Mouse (Mus musculus) bone marrow, adult 2 months (tissue): ENCODE results near the gene Rps6kb2.

Experiments used
- CTCF ChIP-seq: fragments of 200-500 bp; IDR thresholded peaks from 2 replicates; pipeline ENCODE4 v1.5.1; 2011; ENCODE audit warnings: low read length, control low read depth; ENCODE audit not compliant: control insufficient read depth, insufficient read depth
- POLR2A ChIP-seq: fragments of 200-500 bp; IDR thresholded peaks from 2 replicates; pipeline ENCODE4 v1.6.1; 2011; ENCODE audit warnings: low read depth, mild to moderate bottlenecking, control low read depth, low read length, borderline replicate concordance; ENCODE audit not compliant: control insufficient read depth

DNA sequence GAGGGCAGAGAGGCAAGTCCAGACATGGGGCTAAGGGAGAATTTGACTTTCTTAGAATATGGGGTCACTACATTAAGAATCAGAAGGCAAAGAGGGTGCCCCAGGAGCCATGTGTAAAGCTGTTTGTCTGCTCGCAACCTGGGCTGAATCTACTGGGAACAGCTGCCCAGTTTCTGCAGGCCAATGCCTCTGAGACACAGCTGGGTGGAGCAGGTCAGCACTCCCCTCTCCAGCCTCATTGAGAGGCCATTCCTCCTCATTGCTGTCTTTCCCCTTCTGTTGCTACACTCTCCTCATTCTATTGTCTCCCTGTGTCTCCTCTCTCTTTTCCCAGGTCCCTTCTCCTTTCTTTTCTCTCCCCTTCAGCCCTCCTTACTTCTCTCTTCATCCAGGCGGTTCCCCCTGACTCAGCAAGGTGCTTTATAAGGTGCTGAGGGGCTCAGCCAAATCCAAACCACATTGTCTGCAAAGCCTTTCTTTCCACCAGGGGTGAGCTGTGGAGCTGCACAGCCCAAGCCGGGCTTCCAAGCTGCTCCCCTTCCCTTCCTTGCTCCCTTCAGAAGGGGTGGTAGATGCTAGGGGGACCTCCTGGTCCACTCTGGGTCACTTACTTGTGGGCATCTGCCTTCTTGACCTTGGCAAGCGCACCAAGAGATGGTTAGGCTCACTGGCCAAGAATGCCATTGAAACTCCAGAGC, 48.9 kb upstream of the Rps6kb2 start:
- TF ChIP-seq CTCF (no peak), POLR2A (no peak)
